Mouse (Mus musculus): Measurements from ENCODE around the gene Krt86. TPM values are rescaled to one million over a fixed set of nuclear protein-coding genes. Genes with fewer than 3 reads are reported as not detected.

Krt86 gene
- polyA plus RNA-seq (2021; fragmentation: Nextera tagmentation), result not detected in 2 replicates
- long read RNA-seq, experiment 1, partial matches to known transcripts, result 0 of 1 reads
- long read RNA-seq, experiment 1, other reads (novel, unspliced or antisense), result 1 of 1 reads
- long read RNA-seq, experiment 2, result 0 reads

DNA sequence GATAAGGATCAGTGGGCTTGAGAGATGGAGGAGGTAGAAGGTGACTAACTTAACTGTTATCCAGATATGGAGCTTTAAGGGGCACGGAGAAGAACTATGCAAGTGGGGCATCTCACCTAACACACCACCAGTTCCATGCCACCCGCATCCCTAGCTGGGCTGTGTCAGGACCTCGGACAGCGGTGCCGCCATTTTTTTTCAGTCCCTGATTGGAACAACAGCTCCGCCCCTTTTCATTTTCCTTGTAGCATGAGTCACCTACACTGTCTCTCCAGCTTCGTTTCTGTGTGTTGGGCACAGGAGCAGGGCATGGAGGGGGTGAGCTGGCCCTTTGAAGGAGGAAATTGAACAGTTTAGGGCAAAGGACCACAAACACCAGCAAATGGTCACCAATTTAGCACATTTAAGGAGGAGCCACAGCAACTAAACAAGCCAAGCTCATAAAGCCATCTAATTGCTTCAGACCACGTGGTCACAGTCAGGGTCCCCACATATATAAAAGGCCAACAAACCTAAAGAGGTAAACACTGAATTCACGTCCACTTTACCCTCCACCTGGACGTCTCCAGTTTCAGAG is at the start of gene Krt86:
Gene Krt86 (plus strand): TSS at position 527 of the 577 bp plus-strand sequence.

DNA sequence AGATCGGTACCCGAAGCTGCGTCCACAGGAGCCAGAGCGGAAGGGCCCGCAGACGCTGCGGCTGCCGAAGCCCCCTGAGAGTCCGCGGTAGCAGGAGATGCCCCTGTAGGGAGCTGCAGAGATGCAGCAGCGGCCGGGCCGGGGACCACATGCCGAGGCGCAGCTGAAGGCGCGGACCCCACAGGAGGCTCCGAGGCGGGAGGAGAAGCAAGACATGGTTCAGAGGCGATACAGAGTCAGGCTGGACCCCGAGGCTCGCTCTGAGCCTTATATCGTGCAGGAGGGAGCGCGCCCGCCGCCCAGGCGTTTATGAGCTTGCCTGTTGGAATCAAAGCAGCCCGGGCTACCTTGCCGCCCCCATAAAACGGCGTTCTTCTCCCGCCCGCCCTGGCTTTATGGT is 34.7 kb upstream of the Krt86 start, which contains the start of gene Krt87:
Gene Krt87 (minus strand): TSS at position 250 of the 400 bp plus-strand sequence.

DNA sequence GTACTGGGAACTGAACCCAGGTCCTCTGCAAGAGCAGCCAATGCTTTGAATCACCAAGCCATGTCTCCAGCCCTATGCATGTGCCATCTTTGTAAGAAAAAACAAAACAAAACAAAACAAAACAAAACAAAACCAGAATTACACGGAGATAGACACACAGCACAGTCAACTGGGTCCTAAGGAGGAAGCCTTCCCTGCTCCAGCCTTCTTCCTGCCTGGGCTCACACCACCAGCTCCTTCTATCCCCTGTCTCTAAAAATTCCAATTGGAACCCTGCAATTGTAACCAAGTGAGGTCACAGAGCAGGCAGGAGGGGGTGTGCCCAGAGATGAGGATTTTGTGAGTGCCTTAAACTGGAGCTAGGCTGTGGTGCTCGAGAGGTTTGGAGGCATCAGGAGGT is 25.8 kb upstream of the Krt86 start, which contains the start of gene Krt88:
Gene Krt88 (plus strand): TSS at position 301 of the 400 bp plus-strand sequence.

DNA sequence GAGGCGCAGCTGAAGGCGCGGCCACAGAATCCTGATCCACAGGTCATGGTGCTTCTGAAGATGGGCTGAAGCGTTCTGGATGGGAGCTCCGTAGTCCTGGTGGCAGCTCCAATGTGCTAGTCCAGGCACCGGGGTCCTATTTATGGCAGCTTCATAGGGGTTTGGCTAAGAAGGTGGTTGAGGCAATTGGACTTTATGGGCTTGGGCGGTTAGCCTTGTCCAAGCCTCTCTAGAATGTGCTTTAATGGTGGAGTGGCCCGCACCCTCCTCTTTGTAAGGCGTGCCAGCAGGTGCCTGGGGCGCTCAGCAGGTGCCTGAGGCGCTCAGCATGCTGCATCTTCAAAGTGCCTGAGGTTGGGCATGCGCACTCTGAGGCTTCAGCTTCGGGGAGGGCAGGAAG is 9.6 kb upstream of the Krt86 start, which contains the start of gene Krt81:
Gene Krt81 (minus strand): TSS at position 101 of the 400 bp plus-strand sequence.

DNA sequence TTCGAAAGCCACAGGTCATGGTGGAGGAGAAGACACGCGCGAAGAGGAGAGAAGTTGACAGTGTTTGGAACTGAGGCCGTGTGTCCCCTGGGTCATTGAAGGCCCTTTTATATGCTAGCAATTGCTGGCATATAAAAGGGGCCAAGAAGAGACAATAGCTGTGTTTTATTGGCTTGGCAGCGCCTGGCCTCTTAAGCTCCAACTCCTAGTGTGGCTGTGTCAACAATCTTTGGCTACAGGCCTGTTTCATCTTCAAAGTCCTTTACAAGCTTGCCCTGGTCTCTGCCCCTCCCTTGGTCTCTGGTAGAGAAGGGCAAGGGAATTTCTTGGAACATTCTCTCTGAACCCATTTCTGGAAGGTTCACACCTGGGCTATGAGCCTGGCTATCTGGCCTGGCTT is 18.2 kb downstream of the Krt86 start, which contains the start of gene Krt83:
Gene Krt83 (minus strand): TSS at position 82 of the 400 bp plus-strand sequence.

DNA sequence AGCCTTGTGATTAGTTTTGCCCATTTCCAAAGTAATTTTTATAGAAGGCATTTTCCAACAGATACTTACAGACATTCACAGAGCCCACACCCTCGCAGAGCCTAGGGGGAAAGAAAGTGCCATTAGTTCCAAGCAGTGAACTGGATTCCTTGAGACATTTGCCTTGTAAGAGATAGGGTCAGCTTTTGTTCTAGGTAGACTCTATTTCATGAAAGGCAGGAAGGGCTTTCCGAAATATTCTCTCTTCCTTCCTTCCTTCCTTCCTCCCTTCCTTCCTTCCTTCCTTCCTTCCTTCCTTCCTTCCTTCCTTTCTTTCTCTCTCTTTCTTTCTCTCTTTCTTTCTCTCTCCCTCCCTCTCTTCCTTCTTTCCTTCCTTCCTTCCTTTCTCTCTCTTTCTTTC is 43.9 kb downstream of the Krt86 start, which contains the start of gene Gm49425:
Gene Gm49425 (minus strand): TSS at position 101 of the 400 bp plus-strand sequence.

Other genes starting within 250 kb of the Krt86 start
- 17.1 and 23.8 TPM in 2 replicates for gene Grasp, start 249.3 kb upstream of the Krt86 start, polyA plus RNA-seq (2021; fragmentation: Nextera tagmentation)
- 32.4 and 56.3 TPM in 2 replicates for gene Nr4a1, start 219.2 kb upstream of the Krt86 start, polyA plus RNA-seq (2021; fragmentation: Nextera tagmentation)
- 78.2 and 82.9 TPM in 2 replicates for gene Atg101, start 189.2 kb upstream of the Krt86 start, polyA plus RNA-seq (2021; fragmentation: Nextera tagmentation)
- gene 6030408B16Rik, start 180.3 kb upstream of the Krt86 start, polyA plus RNA-seq (2021; fragmentation: Nextera tagmentation), result 0.36 TPM in 2 replicates
- gene Krt80, start 103.3 kb upstream of the Krt86 start, polyA plus RNA-seq (2021; fragmentation: Nextera tagmentation), result 0.18 TPM in 1 of 2 replicates, not detected in the other
- 0.04 and 0.23 TPM in 2 replicates for gene Krt7, start 62.4 kb upstream of the Krt86 start, polyA plus RNA-seq (2021; fragmentation: Nextera tagmentation)
- 0.18 and 0.29 TPM in 2 replicates for gene Krt87, start 34.7 kb upstream of the Krt86 start, polyA plus RNA-seq (2021; fragmentation: Nextera tagmentation)
- not detected in 2 replicates for gene Krt88, start 25.7 kb upstream of the Krt86 start, polyA plus RNA-seq (2021; fragmentation: Nextera tagmentation)
- not detected in 2 replicates for gene Krt81, start 9.7 kb upstream of the Krt86 start, polyA plus RNA-seq (2021; fragmentation: Nextera tagmentation)
- not detected in 2 replicates for gene Krt83, start 18.0 kb downstream of the Krt86 start, polyA plus RNA-seq (2021; fragmentation: Nextera tagmentation)
- gene Gm49425, start 43.8 kb downstream of the Krt86 start, polyA plus RNA-seq (2021; fragmentation: Nextera tagmentation), result not detected in 2 replicates
- not detected in 2 replicates for gene Krt84, start 59.3 kb downstream of the Krt86 start, polyA plus RNA-seq (2021; fragmentation: Nextera tagmentation)
- not detected in 2 replicates for gene Krt82, start 77.2 kb downstream of the Krt86 start, polyA plus RNA-seq (2021; fragmentation: Nextera tagmentation)
- gene Krt90, start 89.5 kb downstream of the Krt86 start, polyA plus RNA-seq (2021; fragmentation: Nextera tagmentation), result 0.15 and 0.21 TPM in 2 replicates
- not detected in 2 replicates for gene Krt75, start 100.4 kb downstream of the Krt86 start, polyA plus RNA-seq (2021; fragmentation: Nextera tagmentation)
- not detected in 2 replicates for gene Gm5414, start 154.7 kb downstream of the Krt86 start, polyA plus RNA-seq (2021; fragmentation: Nextera tagmentation)
- gene Gm5478, start 173.9 kb downstream of the Krt86 start, polyA plus RNA-seq (2021; fragmentation: Nextera tagmentation), result not detected in 2 replicates
- gene Krt6b, start 206.8 kb downstream of the Krt86 start, polyA plus RNA-seq (2021; fragmentation: Nextera tagmentation), result not detected in 2 replicates
- gene Krt6a, start 220.8 kb downstream of the Krt86 start, polyA plus RNA-seq (2021; fragmentation: Nextera tagmentation), result not detected in 2 replicates
- 0.38 and 0.46 TPM in 2 replicates for gene Krt5, start 239.4 kb downstream of the Krt86 start, polyA plus RNA-seq (2021; fragmentation: Nextera tagmentation)

All from layer of hippocampus, adult 6 months (tissue).